Mouse (Mus musculus) liver, adult (tissue): ENCODE measurements around the gene Hs6st1.

Experiments used
- GATA4 ChIP-seq: IDR thresholded peaks from 2 replicates; pipeline ENCODE4 v1.6.1; 2014; ENCODE audit warnings: mild to moderate bottlenecking, low read length; ENCODE audit not compliant: insufficient replicate concordance

The Hs6st1 gene

DNA sequence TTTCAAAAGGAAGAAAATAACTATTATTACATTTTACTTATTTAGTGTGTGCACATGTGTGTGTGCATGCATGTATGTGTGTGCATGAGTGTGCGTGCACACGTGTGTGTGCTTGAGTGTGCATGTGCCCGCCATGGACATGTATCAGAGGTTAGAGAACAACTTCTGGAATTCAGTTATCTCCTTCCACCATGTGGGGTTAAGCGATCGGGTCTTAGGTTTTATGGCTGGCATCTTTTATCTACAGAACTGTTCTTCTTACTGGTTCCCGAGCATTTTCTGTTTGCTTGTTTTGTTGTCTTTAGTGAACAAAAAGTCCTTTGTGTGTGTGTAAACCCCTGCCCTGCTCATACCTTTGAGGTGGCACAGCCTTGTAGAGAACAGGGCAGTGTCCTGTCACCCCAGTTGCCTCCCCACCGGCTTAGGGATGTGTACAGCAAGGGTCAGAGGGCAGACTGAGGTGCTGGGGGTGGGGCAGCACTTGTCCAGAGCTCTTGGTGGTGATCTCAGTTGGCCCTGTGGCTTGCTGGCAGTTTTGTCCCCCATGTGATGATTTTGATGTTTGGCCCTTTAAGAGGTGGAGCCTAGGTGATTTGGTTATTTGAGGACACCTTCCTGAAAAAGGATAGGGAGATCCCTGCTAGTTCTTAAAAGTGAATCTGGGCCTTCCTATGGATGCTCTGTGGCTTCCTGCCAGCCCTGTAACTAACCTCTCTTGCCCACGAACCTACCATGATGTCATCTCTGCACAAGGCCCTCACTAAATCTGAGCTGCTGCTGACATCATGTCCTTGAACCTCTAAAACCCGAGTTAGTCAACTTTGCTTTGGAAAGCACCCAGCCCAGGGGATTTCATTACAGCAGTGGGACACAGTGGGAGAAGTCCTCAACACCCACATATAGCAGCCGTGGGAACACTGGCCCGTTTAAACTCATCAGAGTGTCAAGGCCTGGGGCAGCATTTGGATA is 4.7 kb downstream of the Hs6st1 start:
- no peak for TF ChIP-seq GATA4

DNA sequence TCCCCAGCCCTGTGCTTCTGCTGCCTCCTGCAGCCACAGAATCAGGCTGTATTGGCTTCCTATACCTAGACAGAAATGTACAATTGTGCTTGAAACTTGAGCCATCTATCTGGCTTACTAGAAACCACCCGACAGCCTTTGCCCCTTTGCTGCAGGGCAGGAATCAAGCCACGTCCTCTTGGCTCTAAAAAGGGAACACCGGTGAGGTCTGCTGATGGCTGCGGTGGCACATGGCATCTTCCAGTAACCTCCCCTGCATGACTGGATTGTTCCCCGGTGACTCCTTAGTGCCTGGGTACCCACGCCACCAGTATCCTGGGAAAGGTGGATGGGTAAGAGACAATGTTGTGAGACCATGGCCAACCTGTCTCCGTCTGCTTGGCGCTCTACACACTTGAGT is 5.4 kb downstream of the Hs6st1 start:
- TF ChIP-seq GATA4 = no peak

DNA sequence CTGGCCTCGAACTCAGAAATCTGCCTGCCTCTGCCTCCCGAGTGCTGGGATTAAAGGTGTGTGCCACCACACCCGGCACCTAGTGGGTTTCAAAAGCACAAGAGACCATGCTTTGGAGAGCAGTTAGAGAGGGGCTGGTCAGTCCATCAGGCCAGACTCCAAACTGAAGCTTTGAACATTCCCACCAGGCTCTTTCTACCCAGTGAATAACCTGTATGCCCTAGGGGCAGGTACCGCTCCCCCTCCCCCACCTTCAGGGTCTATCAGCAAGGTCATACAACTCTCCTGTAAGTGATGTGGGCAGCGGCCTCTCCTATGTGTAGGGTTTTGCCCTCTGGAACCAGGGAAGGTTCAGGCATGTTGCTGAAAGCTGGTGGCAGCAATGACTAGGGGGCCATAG is 6.0 kb downstream of the Hs6st1 start:
- TF ChIP-seq GATA4 = no peak

DNA sequence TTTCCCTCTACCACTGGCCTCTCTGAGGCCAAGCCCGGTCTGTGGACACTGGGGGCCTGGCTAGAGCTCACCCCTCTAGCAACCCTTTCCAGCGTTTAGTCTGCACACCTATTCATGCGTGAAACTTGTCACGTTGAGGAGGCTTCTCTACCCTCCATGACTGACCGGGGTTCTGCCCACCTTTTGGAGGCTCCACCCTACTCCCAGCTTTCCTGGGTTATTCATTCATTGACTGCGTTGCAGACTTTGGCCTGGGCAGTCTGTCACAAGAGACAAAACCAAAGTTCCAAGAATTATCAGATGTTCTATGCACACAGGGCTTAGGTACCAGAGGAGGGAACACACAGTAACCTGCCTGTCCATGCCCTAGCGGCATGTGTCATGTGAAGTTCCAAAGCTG is 6.8 kb downstream of the Hs6st1 start:
- peak; percentile 71; the same call in 1 of the 2 replicates for TF ChIP-seq GATA4

DNA sequence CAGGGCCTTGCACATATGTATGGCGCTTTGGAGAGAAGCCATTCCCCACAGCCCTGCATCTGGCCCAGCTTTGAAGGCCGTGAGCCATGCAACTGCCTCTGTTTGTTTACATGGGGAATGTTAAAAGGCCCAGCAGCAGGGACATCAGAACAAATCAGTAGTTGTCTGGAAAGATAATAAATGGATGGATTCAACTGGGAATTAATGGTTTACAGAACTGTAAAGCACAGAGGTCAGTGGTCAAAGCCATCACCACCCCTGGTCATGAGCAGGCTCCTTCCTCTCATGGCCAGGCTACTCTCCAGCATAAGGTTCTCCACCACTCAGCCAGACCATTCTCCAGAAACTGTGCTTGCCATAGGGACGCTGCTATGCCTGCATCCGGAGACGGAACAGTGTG is 7.5 kb downstream of the Hs6st1 start:
- no peak for TF ChIP-seq GATA4

DNA sequence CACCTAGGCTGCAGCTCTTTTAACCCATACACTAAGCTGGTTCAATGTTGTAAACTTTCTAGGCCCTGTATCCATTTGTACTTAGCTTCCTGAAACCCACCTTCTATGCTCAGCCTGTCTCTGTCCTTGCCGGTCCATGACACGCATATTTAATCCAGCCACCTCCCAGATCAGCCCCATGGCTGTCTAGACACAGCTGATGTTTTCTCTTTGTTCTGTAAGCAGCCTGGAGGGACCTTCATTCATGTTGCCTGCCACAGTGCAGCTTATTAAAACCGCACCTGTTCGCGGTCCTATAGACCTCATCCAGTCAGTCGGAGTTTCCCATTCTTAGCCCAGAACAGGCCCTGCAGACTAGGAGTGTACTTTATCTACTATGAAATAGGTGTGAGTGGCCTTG is 8.9 kb downstream of the Hs6st1 start:
- TF ChIP-seq GATA4 = no peak

DNA sequence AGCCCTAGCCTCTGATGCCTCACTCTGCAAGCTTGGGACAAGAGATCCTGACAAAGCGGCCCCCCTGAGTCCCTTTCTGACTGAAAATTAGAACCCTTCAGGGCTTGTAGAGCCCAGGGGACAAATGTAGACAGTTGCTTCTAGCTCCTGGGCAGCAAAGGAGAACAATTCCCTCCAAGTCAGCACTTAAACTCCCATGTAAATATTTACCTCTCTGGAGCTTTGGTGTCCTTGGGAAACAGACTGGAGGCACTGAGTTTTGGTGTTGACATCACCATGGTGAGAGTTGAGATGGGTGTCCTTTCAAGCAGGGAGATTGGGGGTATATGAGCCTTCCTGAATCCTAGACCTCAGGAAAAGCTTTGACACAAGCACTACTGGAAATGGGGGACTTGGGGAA is 10.1 kb downstream of the Hs6st1 start:
- TF ChIP-seq GATA4 = no peak

DNA sequence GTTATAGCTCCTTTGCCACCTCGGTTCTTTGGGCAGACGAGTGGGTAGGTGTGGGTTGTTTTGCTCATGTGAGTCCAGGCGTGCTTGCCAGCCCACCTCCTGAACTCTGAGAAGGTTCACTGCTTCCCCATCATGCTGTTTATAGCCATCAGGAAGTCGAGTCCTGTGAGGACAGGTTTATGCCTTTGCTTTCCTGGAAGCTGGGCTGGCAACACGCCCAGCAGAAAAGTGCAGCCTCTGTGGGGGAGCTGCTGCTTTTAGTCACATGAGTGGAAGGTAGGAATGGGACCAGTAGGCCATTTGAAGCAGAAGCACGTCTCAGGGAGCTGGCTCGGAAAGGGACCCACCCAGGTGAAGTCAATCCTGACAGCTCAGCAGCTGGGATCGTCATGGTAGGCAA is 11.5 kb downstream of the Hs6st1 start:
- no peak for TF ChIP-seq GATA4

DNA sequence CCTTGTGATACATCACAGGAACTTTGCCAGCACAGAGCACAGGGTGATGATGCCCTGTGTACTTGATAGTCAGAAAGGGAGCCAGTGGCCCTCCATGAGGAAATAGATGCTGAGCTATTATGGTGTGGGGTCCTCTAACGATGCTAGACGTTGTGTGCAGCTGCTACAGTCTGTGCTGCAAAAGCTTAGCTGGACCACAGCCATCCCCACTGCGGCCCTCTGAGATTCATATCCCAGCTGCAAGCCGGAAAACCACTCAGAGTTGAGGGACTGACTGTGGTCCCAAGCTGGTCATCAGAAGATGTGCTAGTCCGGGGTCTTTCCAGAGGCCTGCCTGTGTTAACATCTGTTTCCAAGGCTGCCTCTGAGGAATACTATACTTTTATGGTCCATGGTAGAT is 12.8 kb downstream of the Hs6st1 start:
- no peak for TF ChIP-seq GATA4

DNA sequence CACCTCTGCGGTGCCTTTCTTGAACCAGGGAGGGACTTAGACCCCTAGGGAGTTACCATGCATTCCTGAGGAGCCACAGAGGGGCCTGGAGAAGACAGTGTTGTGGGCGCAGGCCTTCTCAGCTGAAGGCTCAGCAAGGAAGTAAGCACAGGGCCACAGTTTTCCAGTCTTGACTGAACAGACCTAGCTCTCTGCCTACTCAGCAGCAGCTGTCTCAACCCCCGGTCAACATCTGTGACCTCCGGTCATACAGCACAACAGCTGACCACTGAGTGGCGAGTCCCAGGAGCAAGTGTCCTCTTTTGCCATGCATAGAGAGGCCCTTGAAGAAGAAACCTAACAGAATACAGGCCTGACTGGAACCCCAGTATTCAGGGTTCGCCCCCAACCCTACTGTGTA is 14.0 kb downstream of the Hs6st1 start:
- no peak for TF ChIP-seq GATA4

DNA sequence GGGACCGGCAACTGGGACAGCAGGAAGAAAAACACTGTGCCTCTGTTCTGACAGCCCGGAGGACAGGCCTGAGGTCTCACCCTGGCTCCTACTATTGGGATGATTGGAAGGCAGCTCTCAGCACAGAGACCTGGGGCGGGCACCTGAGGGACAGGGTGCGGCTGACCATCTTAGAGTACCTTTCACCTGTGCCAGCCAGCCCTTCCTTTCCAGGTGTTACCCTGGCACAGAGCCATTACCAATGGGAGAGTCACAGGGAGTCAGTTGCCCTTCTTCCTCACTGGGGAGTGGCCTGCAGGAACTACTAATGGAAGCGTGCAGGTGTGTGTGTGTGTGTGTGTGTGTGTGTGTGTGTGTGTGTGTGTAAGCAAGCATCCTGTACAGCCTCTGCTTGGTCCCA is 15.4 kb downstream of the Hs6st1 start:
- TF ChIP-seq GATA4 = no peak

DNA sequence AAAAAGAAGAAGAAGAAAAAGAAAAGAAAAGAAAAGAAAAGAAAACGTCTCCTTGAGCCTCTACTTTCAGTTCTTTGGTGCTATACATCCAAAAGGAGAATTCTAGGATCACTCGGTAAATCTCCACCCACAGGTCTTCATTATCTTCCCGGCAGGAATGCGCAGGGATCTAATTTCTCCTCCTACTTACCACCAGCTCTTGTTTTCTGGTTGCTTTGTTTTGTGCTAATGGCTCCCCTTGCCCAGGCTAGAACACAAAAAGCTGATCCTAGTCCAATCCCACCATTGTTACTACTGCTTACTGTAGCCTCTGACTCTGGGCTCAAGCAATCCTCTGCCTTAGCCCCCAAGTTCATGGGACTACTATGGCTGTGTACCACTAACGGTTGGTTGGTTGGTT is 16.9 kb downstream of the Hs6st1 start:
- TF ChIP-seq GATA4 = no peak

DNA sequence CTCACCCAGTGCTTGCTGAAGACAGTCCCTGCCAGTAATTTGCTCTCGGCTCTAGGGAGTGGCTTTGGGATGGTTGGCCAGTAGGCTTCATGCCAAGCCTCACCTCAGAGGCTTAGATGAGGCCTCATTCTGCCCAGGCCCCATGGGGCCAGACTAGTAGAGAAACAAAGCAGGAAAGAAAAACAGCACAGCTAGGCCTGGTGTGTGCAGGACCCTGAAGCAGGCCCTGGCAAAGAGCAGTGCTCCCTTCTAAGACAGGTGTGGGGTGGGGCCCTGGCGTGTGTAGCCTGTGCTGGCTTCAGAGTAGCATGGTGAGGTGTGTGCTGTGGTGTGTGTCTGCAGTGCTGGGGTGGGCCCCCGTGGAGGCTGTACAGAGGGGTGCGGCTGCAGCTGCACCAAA is 20.2 kb downstream of the Hs6st1 start:
- TF ChIP-seq GATA4 = no peak

DNA sequence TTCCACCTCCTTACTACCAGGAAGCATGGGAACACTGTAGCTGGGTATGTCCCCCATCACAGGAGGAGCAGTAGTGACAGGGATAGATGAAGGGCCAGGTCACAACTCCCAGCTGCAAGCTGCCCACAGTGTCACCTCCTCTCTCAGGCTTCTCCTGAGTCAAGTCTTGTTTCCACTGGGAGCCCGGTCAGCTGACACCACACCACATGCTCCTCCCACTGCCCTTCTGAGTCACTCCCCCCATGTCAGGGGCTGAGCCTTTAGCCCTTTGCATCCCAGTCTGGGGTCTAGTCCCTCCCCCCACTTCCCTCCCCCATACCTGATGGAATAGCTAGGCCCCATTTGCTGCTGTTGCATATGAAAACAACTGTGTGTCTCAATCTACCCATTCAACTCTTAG is 21.3 kb downstream of the Hs6st1 start:
- TF ChIP-seq GATA4 = no peak

DNA sequence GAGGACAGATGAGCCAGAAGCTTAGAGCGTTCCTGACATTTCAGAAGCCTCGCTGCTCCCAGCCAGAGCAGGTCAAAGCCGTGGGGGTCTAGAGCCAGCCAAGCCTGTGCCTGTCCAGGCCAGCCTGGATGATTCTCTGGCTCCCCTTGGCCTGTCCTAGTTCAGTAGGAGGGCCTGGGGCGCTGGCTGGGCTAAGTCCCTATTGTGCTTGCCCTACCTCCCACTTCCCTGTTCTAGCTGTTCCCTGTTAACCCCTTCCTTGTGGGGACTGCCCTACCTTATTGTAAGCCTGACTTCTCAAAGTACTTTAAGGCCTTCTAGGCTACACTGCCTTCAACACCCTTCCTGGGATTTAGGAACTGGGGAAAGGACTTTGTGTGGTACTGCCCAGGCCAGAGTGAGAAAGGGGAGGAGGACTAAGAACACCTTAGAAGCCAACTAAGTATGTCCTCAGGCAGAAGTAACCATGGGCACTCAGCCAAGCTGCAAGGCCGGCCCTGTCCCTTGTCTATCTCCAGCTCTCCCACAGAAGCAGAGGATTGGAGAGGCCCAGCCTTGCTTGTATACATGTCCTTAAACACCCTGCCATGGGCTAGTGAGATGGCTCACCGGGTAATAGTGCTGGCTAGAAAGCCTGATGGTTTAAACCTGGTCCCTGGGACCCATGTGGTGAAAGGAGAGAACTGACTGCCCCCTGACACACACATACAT is 22.0 kb downstream of the Hs6st1 start:
- TF ChIP-seq GATA4 = no peak

DNA sequence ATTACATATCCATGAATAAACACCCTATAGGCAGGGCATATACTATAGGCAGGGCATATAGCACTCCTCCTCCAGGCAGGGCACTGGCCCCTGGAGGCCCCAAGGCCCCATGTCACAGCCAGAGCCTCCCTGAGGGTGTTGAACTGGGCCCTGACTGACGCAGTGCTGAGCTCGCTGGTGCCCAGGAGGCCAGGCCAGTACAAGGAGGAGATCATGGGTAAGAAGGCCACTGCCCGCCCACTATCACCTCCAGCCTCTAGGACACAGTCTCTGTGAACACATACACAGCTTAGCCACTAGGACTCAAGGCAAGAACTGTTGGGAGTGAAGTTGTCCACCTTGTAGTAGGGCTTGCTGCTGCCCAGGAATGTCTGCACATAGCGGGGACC is 22.5 kb downstream of the Hs6st1 start:
- TF ChIP-seq GATA4 = no peak
